Mouse (Mus musculus): ENCODE data around the gene Myo9a. TPM values are rescaled to one million over a fixed set of nuclear protein-coding genes. Genes with fewer than 3 reads are reported as not detected.
A peak's percentile ranks its signal among the peaks of the same experiment; 100 is the strongest.

The Myo9a gene
- total and polyA plus RNA-seq, 3 experiments: 3.3 to 131 (median 4.5) TPM

GRCm38 (mm10) chr9:59755199-59755598, 4.5 kb downstream of the Myo9a start:
- Histone ChIP-seq H3K4me1 (ENCODE audit: control insufficient read depth in 1 of 2, insufficient read depth in 2 of 2, low read length in 2 of 2) (peaks cover 2 to 9% of the 10 kb centered on the region in 2 experiments; a peak in 3 of 4 replicates), H3K36me3 (ENCODE audit: control insufficient read depth in 1 of 2, insufficient read depth in 2 of 2, low read length in 2 of 2) (peaks cover 0 to 11% of the 10 kb centered on the region in 2 experiments; a peak in 2 of 4 replicates), H3K9ac (ENCODE audit: control insufficient read depth, low read depth, low read length, poor library complexity, severe bottlenecking) (no peak overlapping the region), H3K4me3 (ENCODE audit: control insufficient read depth in 1 of 2, insufficient read depth in 1 of 2, low read depth in 2 of 2, low read length in 2 of 2) (no peak overlapping the region), H3K27ac (ENCODE audit: control insufficient read depth, low read depth, low read length) (no peak overlapping the region), H3K9me3 (replicated peaks; ENCODE audit: insufficient read depth, low read length) (no peaks in the 10 kb centered on the region), H3K27me3 (ENCODE audit: control insufficient read depth in 1 of 2, insufficient read depth in 2 of 2, low read length in 2 of 2) (no peaks in the 10 kb centered on the region), H3K79me2 (ENCODE audit: control insufficient read depth, insufficient read depth, low read length, poor library complexity) (peaks cover 7% of the 10 kb centered on the region)
- DNase-seq (ENCODE audit: low read depth, low spot score): peak; percentile 74
- TF ChIP-seq E2F4 (IDR thresholded peaks at IDR 0.05; ENCODE audit: borderline replicate concordance, low read depth, low read length) (no peak), NRF1 (IDR thresholded peaks at IDR 0.05; ENCODE audit: insufficient read depth, low read depth, low read length, poor library complexity, severe bottlenecking) (no peak), MAX (IDR thresholded peaks at IDR 0.05; ENCODE audit: low read length) (peak; percentile 97), CHD1 (IDR thresholded peaks at IDR 0.05; ENCODE audit: low read depth, low read length) (no peak), JUND (IDR thresholded peaks at IDR 0.05; ENCODE audit: low read depth, low read length) (no peak), TAL1 (IDR thresholded peaks at IDR 0.05; ENCODE audit: low read length) (no peak), MEF2A (IDR thresholded peaks at IDR 0.05; ENCODE audit: extremely low read depth, insufficient replicate concordance, low read depth, low read length, poor library complexity, severe bottlenecking) (no peak), SMC3 (IDR thresholded peaks at IDR 0.05; ENCODE audit: low read depth, low read length) (no peak), GATA1 (IDR thresholded peaks at IDR 0.05; ENCODE audit: low read depth, low read length) (peak; percentile 67; the same call in 1 of the 2 replicates), POLR2AphosphoS5 (IDR thresholded peaks at IDR 0.05; ENCODE audit: borderline replicate concordance, low read depth, low read length) (no peak), ZC3H11A (IDR thresholded peaks at IDR 0.05; ENCODE audit: low read depth, low read length) (no peak), POLR2AphosphoS2 (IDR thresholded peaks at IDR 0.05; ENCODE audit: low read length) (no peak), ZNF384 (IDR thresholded peaks at IDR 0.05; ENCODE audit: low read depth, low read length) (peak; percentile 29; the same call in 1 of the 2 replicates), MAZ (IDR thresholded peaks at IDR 0.05; ENCODE audit: low read depth, low read length) (no peak), NELFE (IDR thresholded peaks at IDR 0.05; ENCODE audit: low read depth, low read length) (no peak), TCF12 (IDR thresholded peaks at IDR 0.05; ENCODE audit: low read depth, low read length) (no peak), KAT2A (conservative IDR thresholded peaks at IDR 0.05; ENCODE audit: low read depth, low read length) (no peak), ELF1 (IDR thresholded peaks at IDR 0.05; ENCODE audit: low read depth, low read length) (no peak), POLR2A (IDR thresholded peaks at IDR 0.05; ENCODE audit: control insufficient read depth in 1 of 2, insufficient read depth in 1 of 2, low read depth in 1 of 2, low read length in 2 of 2, poor library complexity in 1 of 2) (no peak), CHD2 (IDR thresholded peaks at IDR 0.05; ENCODE audit: low read length) (no peak), UBTF (IDR thresholded peaks at IDR 0.05; ENCODE audit: borderline replicate concordance, insufficient read depth, low read depth, low read length) (no peak), BHLHE40 (IDR thresholded peaks at IDR 0.05; ENCODE audit: borderline replicate concordance, low read depth, low read length) (no peak), HCFC1 (IDR thresholded peaks at IDR 0.05; ENCODE audit: low read depth, low read length) (no peak), TBP (IDR thresholded peaks at IDR 0.05; ENCODE audit: low read depth, low read length) (no peak), SIN3A (IDR thresholded peaks at IDR 0.05; ENCODE audit: low read length) (peak; percentile 84), RCOR1 (IDR thresholded peaks at IDR 0.05; ENCODE audit: low read depth, low read length) (peak; percentile 19; the same call in 1 of the 2 replicates), USF2 (IDR thresholded peaks at IDR 0.05; ENCODE audit: borderline replicate concordance in 1 of 2, insufficient read depth in 1 of 2, low read depth in 1 of 2, low read length in 2 of 2) (peak in 1 of 2 experiments; percentile 46; a peak in 1 of 4 replicates), EP300 (IDR thresholded peaks at IDR 0.05; ENCODE audit: low read depth in 1 of 2, low read length in 2 of 2) (0 out of 4 replicates have a peak, but pooled peaks of 1 of the 2 experiments have one; percentile 43), MXI1 (IDR thresholded peaks at IDR 0.05; ENCODE audit: low read depth, low read length) (peak; percentile 90), MAFK (IDR thresholded peaks at IDR 0.05; ENCODE audit: borderline replicate concordance, low read depth, low read length) (no peak), RAD21 (IDR thresholded peaks at IDR 0.05; ENCODE audit: low read depth, low read length) (no peak), CTCF (IDR thresholded peaks at IDR 0.05 in 2 of 3, conservative IDR thresholded peaks at IDR 0.05 in 1 of 3; ENCODE audit: control insufficient read depth in 1 of 3, insufficient read depth in 1 of 3, low read depth in 2 of 3, low read length in 3 of 3, poor library complexity in 1 of 3, severe bottlenecking in 1 of 3) (no peak), USF1 (IDR thresholded peaks at IDR 0.05; ENCODE audit: low read depth, low read length) (peak; percentile 84), ETS1 (IDR thresholded peaks at IDR 0.05; ENCODE audit: low read depth, low read length) (peak; percentile 59; the same call in 1 of the 2 replicates), MYB (IDR thresholded peaks at IDR 0.05; ENCODE audit: low read depth, low read length) (no peak), ZKSCAN1 (IDR thresholded peaks at IDR 0.05; ENCODE audit: low read depth, low read length) (no peak), MYC (IDR thresholded peaks at IDR 0.05; ENCODE audit: low read depth, low read length) (peak; percentile 84), ZMIZ1 (IDR thresholded peaks at IDR 0.05; ENCODE audit: low read depth, low read length) (no peak)
